Mouse (Mus musculus): ENCODE data around the gene Trappc5. TPM values are rescaled to one million over a fixed set of nuclear protein-coding genes. Genes with fewer than 3 reads are reported as not detected.

Trappc5 gene
- 10 to 100 TPM; 19.5 to 23.1 TPM for total RNA-seq (2021)
- long read RNA-seq, experiment 1, full-length matches to known transcripts, result 91 of 92 reads
- long read RNA-seq, experiment 1, partial matches to known transcripts, result 0 of 92 reads
- long read RNA-seq, experiment 1, other reads (novel, unspliced or antisense), result 1 of 92 reads
- long read RNA-seq, experiment 2, full-length matches to known transcripts, result 43 of 43 reads
- long read RNA-seq, experiment 2, partial matches to known transcripts, result 0 of 43 reads
- long read RNA-seq, experiment 2, other reads (novel, unspliced or antisense), result 0 of 43 reads

DNA sequence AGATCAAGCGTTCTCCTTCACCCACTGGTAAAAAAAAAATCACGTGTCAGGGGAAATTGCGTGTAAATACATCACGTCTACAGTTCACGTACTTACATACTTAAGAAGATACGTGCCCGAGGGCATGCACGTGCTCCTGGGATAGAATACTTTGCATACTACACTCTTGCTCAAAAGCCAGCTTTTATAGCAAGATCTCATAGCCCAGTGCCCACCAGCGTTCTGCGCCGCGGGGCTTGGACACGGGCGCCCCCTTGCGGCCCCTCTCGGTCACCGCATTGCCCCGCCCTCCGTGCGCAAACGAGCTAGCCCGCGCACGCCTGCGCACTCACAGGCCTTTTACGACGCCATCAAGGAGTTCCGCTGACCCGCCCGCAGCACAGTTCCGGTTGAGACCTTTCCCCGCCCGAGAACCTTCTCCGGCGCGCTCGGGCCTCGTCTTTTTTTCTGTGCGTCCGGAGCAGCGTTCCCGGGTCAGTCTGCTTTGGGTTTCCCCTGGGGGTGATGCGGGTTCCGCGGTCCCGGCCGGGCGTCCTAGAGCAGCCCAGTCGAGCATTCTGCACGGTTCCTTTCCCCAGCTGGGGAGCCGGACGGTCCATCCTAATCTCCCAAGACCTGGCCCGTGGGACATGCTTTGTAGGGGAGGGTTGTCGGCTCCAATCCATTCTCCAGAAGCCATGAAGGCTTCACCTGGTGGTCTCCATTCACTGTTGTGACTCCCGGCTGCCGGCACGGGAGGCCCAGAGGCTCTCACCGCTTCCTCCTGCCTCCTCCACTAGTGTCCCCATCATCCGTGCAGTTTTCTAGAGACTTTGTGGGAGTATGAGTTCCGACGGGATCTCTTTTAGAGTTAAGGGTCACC, at the start of gene Trappc5:
Gene Trappc5 (plus strand): TSS at position 169 of the 862 bp plus-strand sequence.
- peak; percentile 97 for DNase-seq

DNA sequence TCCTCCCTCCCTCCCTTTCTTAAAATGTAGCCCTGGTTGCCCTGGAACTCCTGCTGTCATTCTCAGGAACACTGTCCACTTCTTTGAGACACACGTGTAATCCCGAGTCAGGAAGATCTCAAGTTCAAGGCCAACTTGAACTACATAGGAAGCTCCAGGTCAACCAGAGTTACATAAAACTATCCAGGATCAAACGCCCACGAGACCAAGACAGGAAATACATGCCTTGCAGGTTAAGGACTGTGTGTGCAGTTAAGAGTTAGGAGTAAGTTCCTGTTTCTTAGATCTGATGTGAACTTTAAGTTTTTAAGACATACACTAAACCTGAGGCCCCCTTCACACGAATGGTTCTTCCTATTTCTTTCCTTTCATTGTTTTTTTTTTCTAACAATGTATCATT, 49.1 kb upstream of the Trappc5 start:
- no peak for DNase-seq

- peak; percentile 42 for DNase-seq
Measured at GRCm38 (mm10) chr8:3628014-3628413, 48.1 kb upstream of the Trappc5 start.

- peak; percentile 85 for DNase-seq
Measured at GRCm38 (mm10) chr8:3630647-3631477, 45.2 kb upstream of the Trappc5 start, which contains the start of gene Stxbp2. Stxbp2 (plus strand) TSS chr8:3630955.

DNA sequence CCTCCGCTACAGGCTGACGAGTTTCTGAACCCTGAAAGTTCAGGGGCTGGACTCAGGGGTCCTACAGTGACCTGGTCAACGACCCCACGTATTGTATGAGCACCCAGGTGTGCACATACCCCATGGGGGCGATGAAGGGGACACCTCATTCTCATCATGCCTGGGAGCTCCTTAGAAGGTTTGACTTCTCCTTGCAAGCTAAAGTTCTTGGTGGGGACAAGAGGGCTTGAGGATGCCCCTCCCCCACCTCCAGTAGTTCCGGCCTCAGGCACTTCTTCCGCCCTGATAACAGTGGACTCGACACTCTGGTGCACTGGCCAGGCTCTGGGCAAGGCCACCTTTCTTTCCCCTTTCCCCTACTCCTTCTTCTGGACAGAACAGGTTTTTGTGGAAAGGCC, 44.6 kb upstream of the Trappc5 start:
- peak; percentile 35 for DNase-seq

DNA sequence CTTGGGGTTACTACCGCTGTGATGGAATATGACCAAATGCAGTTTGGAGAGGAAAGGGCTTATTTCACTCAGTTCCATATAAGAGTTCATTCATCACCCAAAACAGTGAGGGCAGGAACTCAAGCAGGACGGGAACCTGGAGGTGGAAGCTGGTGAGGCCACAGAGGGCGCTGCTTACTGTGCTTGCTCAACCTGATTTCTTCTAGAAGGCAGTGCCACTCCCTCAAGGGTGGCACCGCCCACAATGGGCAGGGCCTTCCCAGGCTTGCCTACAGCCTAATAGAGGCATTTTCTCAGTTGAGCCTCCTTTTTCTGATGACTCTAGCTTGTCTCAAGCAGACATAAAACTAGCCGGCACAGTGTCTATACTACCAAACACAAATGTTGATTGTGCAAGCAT, 30.3 kb upstream of the Trappc5 start:
- DNase-seq, result peak; percentile 78

DNA sequence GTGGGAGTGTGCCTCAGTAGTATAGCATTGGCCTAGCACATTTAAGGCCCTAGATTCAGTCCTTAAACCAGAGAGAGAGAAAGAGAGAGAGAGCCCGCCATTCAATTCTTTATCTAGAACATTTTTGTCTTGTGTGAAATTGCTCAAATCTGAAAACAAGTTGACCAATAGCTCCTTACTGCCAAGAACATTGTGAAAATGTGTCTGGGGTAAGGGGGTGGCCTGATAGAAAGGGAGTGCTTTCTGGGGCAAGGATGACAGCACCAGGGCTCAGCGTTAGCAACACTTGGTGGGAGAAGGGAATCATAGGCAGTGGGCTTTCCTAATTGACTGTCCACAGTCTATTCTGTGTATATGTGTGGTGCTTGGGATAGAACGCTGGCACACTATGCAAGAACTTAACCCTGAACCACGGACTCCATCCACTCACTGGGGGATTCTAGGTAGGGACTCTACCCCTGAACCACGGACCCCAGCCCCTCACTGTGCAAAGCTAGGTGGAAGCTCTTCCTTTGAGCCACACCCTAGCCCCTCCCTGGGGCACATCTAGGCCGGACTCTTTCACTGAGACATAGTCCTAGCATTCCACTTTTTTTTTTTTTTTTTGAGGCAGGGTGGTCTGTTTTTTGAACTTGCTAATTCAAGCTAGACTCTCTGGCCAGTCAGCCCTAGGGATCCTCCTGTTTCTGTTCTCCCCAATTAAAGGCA, 29.1 kb upstream of the Trappc5 start:
- peak; percentile 22 for DNase-seq

DNA sequence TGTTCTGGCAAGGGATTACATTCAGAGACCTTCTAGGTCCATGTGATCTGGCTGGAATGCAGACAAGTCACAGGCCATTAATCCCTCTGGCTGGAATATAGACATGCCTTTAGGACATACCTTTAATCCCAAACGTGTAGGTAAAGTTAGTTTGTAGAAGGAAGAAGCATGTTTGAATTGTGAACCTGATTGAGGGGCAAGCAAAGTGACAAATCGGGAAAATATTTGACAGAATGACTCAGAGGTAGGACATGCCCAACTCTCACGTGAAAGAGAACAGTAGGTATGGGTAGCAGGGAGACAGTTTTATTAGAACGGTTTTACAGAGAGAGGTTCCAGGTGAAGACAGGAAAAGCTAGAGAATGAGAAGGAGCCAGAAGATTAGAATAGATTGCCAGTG, 28.5 kb upstream of the Trappc5 start:
- no peak for DNase-seq

GRCm38 (mm10) chr8:3648268-3648667, 27.8 kb upstream of the Trappc5 start:
- no peak for DNase-seq

DNA sequence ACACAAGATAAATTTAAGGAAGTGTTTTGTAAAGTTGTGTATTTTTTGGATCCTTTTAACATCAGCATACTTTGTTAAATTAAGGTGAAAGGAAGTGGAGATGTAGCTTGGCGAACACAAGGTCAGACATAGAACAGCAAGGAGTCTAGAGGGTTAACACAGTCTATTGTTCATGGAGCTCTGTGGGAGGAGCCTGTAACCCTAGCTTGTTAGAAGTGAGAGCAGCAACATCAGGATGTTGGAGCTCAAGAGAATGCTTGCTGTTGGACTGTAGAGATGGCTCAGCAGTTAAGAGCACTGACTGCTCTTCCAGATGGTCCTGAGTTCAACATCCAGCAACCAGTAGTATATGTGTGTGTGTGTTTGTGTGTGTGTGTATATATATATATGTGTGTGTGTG, 27.1 kb upstream of the Trappc5 start:
- no peak for DNase-seq

GRCm38 (mm10) chr8:3652845-3653244, 23.3 kb upstream of the Trappc5 start:
- no peak for DNase-seq

DNA sequence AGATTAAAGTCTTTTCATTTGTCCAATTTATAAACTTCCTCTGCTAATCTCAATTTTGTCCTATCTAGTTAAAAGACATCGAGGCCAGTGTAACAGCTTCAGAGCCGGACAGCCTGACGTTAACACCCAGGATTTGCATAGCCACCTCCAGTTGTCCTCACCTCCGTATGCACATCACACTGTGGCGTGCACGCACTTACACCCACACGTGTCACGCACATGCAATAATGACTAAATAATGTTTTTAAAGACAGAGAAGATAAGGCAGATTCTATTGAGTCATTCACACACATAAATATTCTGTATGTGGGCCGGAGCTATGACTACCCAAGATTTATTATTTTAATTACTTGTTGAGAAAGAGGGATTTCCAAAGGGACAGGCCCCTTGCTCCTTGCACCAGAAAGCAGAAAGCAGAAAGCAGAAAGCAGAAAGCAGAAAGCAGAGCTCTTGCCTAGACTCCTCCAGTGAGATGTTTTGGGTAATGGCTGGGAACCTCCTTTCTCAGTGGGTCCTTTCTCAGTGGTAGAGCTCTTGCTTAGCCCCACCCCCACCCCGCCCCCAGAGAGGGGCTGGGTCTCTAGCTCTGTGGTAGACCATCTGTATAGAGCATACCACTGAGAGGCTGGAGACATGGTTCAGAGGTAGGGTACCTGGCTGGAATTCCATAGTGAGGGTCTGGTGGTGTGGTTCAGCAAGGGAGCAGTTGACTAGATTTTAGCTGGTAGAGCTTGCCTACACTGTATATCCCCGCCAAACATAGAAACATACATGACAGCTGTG, 21.2 kb upstream of the Trappc5 start:
- DNase-seq, result no peak

GRCm38 (mm10) chr8:3655526-3655925, 20.6 kb upstream of the Trappc5 start, which contains the start of gene Retn:
Retn (plus strand) TSS chr8:3655770.
- DNase-seq, result peak; percentile 55

GRCm38 (mm10) chr8:3656725-3657381, 19.2 kb upstream of the Trappc5 start:
- peak; percentile 44 for DNase-seq

GRCm38 (mm10) chr8:3660889-3661288, 15.2 kb upstream of the Trappc5 start:
- DNase-seq, result no peak

- no peak for DNase-seq
Measured at GRCm38 (mm10) chr8:3664405-3664804, 11.7 kb upstream of the Trappc5 start.

DNA sequence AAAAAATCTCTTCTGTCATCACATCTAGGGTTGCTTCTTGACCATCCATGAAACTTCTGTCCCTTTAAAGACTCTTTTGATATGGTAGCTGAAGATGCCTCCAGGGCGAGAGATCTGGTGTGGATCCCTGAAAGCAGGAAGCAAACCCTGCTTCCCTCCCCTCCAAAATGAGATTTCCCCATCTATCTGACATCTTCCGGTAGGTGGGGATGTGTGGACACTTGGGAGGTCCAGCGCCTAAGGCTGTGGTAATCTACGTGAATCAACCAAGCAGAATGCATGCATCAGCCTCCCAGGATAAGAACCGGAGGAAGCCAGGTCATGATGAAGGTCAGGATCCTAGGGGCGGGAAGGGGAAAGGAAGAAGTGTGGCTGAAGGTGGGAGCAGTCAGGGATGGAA, 10.6 kb upstream of the Trappc5 start, which contains the start of gene Mcemp1:
Gene Mcemp1 (plus strand): TSS at position 248 of the 400 bp plus-strand sequence.
- DNase-seq, result no peak

DNA sequence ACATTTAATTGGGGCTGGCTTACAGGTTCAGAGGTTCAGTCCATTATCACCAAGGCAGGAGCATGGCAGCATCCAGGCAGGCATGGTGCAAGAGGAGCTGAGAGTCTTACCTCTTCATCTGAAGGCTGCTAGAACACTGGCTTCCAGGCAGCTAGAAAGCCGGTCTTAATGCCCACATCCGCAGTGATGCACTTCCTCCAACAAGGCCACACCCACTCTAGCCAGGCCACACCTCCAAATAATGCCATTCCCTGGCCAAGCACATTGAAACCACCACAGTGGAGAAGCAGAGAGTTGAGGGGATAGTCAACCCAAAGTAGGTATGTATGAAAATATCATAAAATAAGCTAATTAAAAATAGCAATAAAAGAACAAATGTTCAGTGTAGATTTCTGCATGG, 5.7 kb upstream of the Trappc5 start:
- no peak for DNase-seq

DNA sequence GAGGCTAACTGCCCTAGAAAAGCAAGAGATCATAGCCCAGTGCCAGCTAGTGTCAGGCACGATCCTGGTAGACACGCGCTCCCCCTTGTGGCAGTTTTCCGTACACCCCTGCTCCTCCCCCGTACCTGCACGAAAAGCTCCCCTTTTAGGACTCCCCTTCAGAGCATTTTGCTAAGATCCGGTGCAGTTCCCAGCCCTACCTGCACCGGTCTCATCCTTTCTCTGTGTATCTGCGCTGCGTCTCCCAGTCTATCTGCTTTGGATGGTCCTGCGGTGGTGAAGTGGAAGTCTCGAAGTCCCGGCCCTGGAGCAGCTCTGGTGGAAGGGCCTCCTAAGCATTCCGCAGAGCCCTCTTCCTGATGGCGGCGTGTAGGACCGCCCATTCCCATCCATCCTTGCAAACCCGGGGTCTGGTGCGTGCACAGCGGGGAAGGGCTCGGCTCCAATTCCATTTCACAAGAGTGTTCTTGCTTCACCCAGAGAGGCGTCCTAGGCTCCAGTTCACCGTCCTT, 4.1 kb upstream of the Trappc5 start, which contains the start of gene Fcor:
Gene Fcor (minus strand): TSS at position 383 of the 512 bp plus-strand sequence.
- DNase-seq, result peak; percentile 91

DNA sequence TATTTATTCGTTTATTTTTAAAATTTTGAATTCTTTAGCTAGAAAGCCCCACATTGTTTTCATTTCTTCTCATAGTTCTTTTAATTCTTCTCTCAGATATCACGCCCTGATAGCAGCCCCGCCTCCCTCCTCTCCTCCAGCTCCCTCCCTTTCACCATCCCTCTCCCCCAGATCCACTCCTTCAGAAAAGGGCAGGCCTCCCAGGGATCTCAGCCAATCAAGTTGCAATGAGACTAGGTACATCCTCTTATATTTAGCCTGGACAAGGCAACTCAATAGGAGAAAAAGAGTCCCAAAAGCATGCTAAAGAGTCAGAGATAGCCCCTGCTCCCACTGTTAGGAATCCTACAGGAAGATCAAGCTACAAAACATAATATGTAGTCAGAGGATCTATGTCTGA, 1.4 kb upstream of the Trappc5 start:
- no peak for DNase-seq

Measured in adrenal gland, postnatal 10 days (tissue).